Mouse (Mus musculus) ES-Bruce4 (cell line): ENCODE measurements around the gene Kxd1. TPM values are rescaled to one million over a fixed set of nuclear protein-coding genes. Genes with fewer than 3 reads are reported as not detected.

Source experiments
- H3K27ac ChIP-seq: 2 replicates; pipeline ENCODE4 v1.5.1; 2012; ENCODE audit warnings: low read length, inconsistent platforms; ENCODE audit not compliant: insufficient read depth
- H3K27me3 ChIP-seq: 2 replicates; pipeline ENCODE4 v1.6.1; 2012; ENCODE audit warnings: mild to moderate bottlenecking, low read length, inconsistent platforms; ENCODE audit not compliant: control insufficient read depth, poor library complexity, insufficient read depth, severe bottlenecking
- H3K36me3 ChIP-seq: 2 replicates; pipeline ENCODE4 v1.6.1; 2012; ENCODE audit warnings: inconsistent platforms, mild to moderate bottlenecking, low read length, moderate library complexity; ENCODE audit not compliant: control insufficient read depth, poor library complexity, insufficient read depth, severe bottlenecking
- H3K4me1 ChIP-seq: one replicate; pipeline ENCODE4 v1.8.1; 2011; ENCODE audit warnings: low read length; ENCODE audit not compliant: control insufficient read depth, insufficient read depth
- H3K4me3 ChIP-seq: 2 replicates; pipeline ENCODE4 v1.5.1; 2011; ENCODE audit warnings: low read depth, mild to moderate bottlenecking, low read length
- H3K9ac ChIP-seq: 2 replicates; pipeline ENCODE4 v1.6.1; 2012; ENCODE audit warnings: low read depth, mild to moderate bottlenecking, inconsistent platforms; ENCODE audit not compliant: poor library complexity, severe bottlenecking
- H3K9me3 ChIP-seq: replicated peaks from 2 replicates; pipeline ENCODE4 v1.6.1; 2012; ENCODE audit warnings: mild to moderate bottlenecking, low read length, inconsistent platforms; ENCODE audit not compliant: control insufficient read depth, poor library complexity, insufficient read depth, severe bottlenecking
- CTCF ChIP-seq: IDR thresholded peaks from one replicate; pipeline ENCODE4 v1.8.1; 2011; ENCODE audit warnings: low read depth, low read length
- EP300 ChIP-seq: IDR thresholded peaks from 2 replicates; pipeline ENCODE4 v1.6.1; 2011; ENCODE audit warnings: low read depth, low read length; ENCODE audit not compliant: insufficient read depth
- POLR2A ChIP-seq: IDR thresholded peaks from one replicate; pipeline ENCODE4 v1.8.1; 2011; ENCODE audit warnings: low read length; ENCODE audit not compliant: insufficient read depth
- polyA plus RNA-seq: library from polyadenylated mRNA; stranded (reverse); fragments of >200 nt; gene quantifications from 2 replicates; pipeline ENCODE4 v1.2.4, GENCODE M21; 2011; ENCODE audit warnings: low read depth; ENCODE audit not compliant: missing spikeins, insufficient read depth, insufficient read length

Kxd1 gene
- polyA plus RNA-seq, 1 experiment = 57.4 TPM

- Histone ChIP-seq H3K36me3 (no peaks in the 10 kb centered on the region), H3K27me3 (peaks cover 44% of the 10 kb centered on the region), H3K4me3 (0 out of 2 replicates have a peak overlapping the region, but pooled peaks have one; percentile 7), H3K9me3 (no peaks in the 10 kb centered on the region), H3K4me1 (no peaks in the 10 kb centered on the region), H3K27ac (no peak overlapping the region), H3K9ac (no peak overlapping the region)
- TF ChIP-seq POLR2A (no peak), CTCF (no peak), EP300 (no peak)
These were observed 33.3 kb downstream of the Kxd1 start for GRCm38 (mm10) chr8:70494416-70494945.

DNA sequence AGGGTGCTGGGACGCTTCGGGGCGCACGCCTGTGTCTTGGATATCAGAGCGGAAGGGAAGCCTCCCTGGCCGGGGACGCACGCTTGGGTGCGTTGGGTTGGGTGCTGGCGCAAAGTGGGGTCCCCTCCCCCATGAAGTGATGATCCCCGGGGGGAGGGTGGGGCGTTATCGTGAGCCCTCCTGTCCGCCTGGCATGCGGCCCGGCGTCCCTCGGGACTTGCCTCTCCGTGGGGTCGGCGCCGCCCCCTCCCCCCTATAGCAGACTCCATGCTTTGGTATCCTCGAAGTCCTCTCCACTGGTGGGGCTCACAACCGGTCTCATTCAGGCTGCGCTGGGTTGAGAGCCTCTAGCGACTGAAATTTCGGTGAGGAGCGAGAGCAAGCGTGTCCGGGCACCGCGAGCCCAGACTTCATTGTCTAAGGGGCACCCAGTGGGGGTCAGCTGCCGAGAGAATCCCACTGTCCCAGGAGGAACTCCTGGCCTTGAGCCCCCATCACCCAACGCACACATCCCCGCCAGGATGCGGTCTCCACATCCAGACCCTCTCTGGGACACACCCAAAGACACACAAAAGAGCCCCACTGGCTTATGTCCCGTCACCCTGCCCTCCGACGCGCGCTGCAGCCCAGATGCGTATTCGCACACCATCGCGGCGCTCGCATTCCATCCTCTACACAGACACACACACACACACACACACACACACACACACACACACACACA, 33.9 kb downstream of the Kxd1 start:
- H3K36me3 ChIP-seq = no peaks in the 10 kb centered on the region
- H3K4me3 ChIP-seq = peak overlapping the region; percentile 15; the same call in 1 of the 2 replicates
- no peaks in the 10 kb centered on the region for H3K9me3 ChIP-seq
- peaks cover 2% of the 10 kb centered on the region for H3K4me1 ChIP-seq
- peaks cover 44% of the 10 kb centered on the region for H3K27me3 ChIP-seq
- H3K9ac ChIP-seq = peak overlapping the region; percentile 56; the same call in 1 of the 2 replicates
- no peak overlapping the region for H3K27ac ChIP-seq
- TF ChIP-seq CTCF = no peak
- no peak for TF ChIP-seq POLR2A
- TF ChIP-seq EP300 = no peak

DNA sequence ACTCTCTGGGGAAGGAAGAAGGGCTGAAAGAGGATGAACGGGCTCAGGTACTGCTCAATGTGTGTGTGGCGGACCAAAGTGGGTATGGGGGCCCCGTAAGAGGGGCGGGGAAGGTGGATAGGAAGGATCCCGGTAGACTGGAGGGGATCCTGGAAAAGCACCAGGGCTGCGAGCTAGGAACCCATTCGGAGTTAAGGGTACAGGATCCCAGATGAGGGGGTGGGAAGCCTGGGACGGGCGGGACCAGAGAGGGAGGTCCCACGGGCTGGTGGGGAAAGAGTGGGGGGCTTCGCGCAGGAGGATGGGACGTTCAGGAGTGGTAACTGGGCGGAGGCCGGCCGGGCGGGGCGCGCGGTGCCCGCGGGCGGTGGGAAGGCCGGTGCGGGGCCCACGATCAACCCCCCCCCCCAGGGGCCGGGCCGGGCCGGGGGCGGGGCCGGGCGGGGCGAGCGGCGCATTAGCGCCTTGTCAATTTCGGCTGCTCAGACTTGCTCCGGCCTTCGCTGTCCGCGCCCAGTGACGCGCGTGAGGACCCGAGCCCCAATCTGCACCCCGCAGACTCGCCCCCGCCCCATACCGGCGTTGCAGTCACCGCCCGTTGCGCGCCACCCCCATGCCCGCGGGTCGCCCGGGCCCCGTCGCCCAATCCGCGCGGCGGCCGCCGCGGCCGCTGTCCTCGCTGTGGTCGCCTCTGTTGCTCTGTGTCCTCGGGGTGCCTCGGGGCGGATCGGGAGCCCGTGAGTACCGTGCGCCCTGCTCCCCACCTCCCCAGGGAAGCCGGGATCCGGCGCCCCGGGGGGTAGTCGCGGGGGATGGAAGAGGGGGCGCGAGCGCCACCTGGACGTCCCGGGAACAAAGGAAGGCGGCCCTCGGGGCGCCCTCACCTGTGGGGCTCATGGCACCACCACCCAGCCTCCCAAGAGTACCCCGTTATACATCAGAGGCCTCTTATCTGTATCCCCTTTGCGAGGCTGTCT, 34.8 kb downstream of the Kxd1 start, which contains the start of gene Crlf1:
Crlf1 (plus strand) TSS at position 495 of the 977 bp plus-strand sequence.
- H3K27me3 ChIP-seq = peaks cover 46% of the 10 kb centered on the region

GRCm38 (mm10) chr8:70490880-70491495, 36.8 kb downstream of the Kxd1 start:
- Histone ChIP-seq H3K36me3 (no peaks in the 10 kb centered on the region), H3K9me3 (no peaks in the 10 kb centered on the region), H3K27me3 (peaks cover 50% of the 10 kb centered on the region), H3K4me3 (no peak overlapping the region), H3K4me1 (peaks cover 2% of the 10 kb centered on the region), H3K9ac (no peak overlapping the region), H3K27ac (no peak overlapping the region)
- TF ChIP-seq POLR2A = no peak
- no peak for TF ChIP-seq EP300
- TF ChIP-seq CTCF = no peak

More for the DNA sequence above, 34.8 kb downstream of the Kxd1 start, which contains the start of gene Crlf1:
- no peaks in the 10 kb centered on the region for H3K36me3 ChIP-seq
- peak within 1 kb of the TSS; percentile 56 for H3K9ac ChIP-seq
- no peak for TF ChIP-seq POLR2A
- peak within 1 kb of the TSS; percentile 33 for H3K4me3 ChIP-seq
- H3K4me1 ChIP-seq = peaks cover 2% of the 10 kb centered on the region
- H3K9me3 ChIP-seq = no peaks in the 10 kb centered on the region
- H3K27ac ChIP-seq = no peak within 1 kb of the TSS

GRCm38 (mm10) chr8:70490061-70490879, 37.5 kb downstream of the Kxd1 start:
- no peak for TF ChIP-seq POLR2A
- TF ChIP-seq CTCF = no peak
- no peak for TF ChIP-seq EP300
- H3K36me3 ChIP-seq = no peaks in the 10 kb centered on the region
- H3K27ac ChIP-seq = no peak overlapping the region
- H3K4me3 ChIP-seq = peak overlapping the region; percentile 2; the same call in 1 of the 2 replicates
- peaks cover 2% of the 10 kb centered on the region for H3K4me1 ChIP-seq
- H3K27me3 ChIP-seq = peaks cover 46% of the 10 kb centered on the region
- H3K9ac ChIP-seq = no peak overlapping the region; the same call in 1 of the 2 replicates
- H3K9me3 ChIP-seq = no peaks in the 10 kb centered on the region
